Mouse (Mus musculus): ENCODE results near the gene Dlx3. TPM values are rescaled to one million over a fixed set of nuclear protein-coding genes. Genes with fewer than 3 reads are reported as not detected.

The Dlx3 gene
- polyA plus RNA-seq, 1 experiment = 31.8 TPM

GRCm38 (mm10) chr11:95086229-95086628 lies 33.7 kb upstream of the Dlx3 start:
- no peaks in the 10 kb centered on the region for H3K27me3 ChIP-seq (ENCODE audit: control insufficient read depth, insufficient read depth, insufficient read length)
- H3K4me3 ChIP-seq (ENCODE audit: insufficient read depth, poor library complexity, severe bottlenecking) = no peak overlapping the region
- H3K79me2 ChIP-seq (ENCODE audit: control insufficient read depth, insufficient read depth) = no peaks in the 10 kb centered on the region
- TF ChIP-seq CEBPB (IDR thresholded peaks at IDR 0.05; ENCODE audit: low read depth) (no peak), MAX (IDR thresholded peaks at IDR 0.05) (peak; percentile 55), USF1 (IDR thresholded peaks at IDR 0.05; ENCODE audit: low read depth) (no peak), FOSL1 (IDR thresholded peaks at IDR 0.05; ENCODE audit: insufficient read depth, low read length, poor library complexity, severe bottlenecking) (peak; percentile 39)
- no peaks in the 10 kb centered on the region for H3K36me3 ChIP-seq (ENCODE audit: control insufficient read depth, insufficient read depth)
- no peak overlapping the region for H3ac ChIP-seq (ENCODE audit: control insufficient read depth, insufficient read length, low read depth)
- no peaks in the 10 kb centered on the region for H3K79me3 ChIP-seq (ENCODE audit: low read depth)

GRCm38 (mm10) chr11:95087301-95088228 lies 32.4 kb upstream of the Dlx3 start:
- TF ChIP-seq USF1 (IDR thresholded peaks at IDR 0.05; ENCODE audit: low read depth) (no peak), MAX (IDR thresholded peaks at IDR 0.05) (no peak), MYOG (IDR thresholded peaks at IDR 0.05; ENCODE audit: control insufficient read depth, extremely low read depth, insufficient read length) (no peak), MYOD1 (IDR thresholded peaks at IDR 0.05; ENCODE audit: control insufficient read depth, insufficient read length, low read depth) (no peak), CEBPB (IDR thresholded peaks at IDR 0.05; ENCODE audit: low read depth) (no peak), FOSL1 (IDR thresholded peaks at IDR 0.05; ENCODE audit: insufficient read depth, low read length, poor library complexity, severe bottlenecking) (no peak), CTCF (IDR thresholded peaks at IDR 0.05; ENCODE audit: control insufficient read depth, insufficient read depth, insufficient read length) (no peak)
- no peak overlapping the region for H3ac ChIP-seq (ENCODE audit: control insufficient read depth, insufficient read length, low read depth)
- no peaks in the 10 kb centered on the region for H3K36me3 ChIP-seq (ENCODE audit: control insufficient read depth, insufficient read depth)

GRCm38 (mm10) chr11:95088286-95088685 lies 31.6 kb upstream of the Dlx3 start:
- Histone ChIP-seq H3ac (ENCODE audit: control insufficient read depth, insufficient read length, low read depth) (no peak overlapping the region), H3K27me3 (ENCODE audit: control insufficient read depth, insufficient read depth, insufficient read length) (no peaks in the 10 kb centered on the region), H3K79me2 (ENCODE audit: control insufficient read depth, insufficient read depth) (no peaks in the 10 kb centered on the region), H3K4me3 (ENCODE audit: insufficient read depth, poor library complexity, severe bottlenecking) (no peak overlapping the region), H3K36me3 (ENCODE audit: control insufficient read depth, insufficient read depth) (no peaks in the 10 kb centered on the region), H3K79me3 (ENCODE audit: low read depth) (no peaks in the 10 kb centered on the region)
- TF ChIP-seq MAX (IDR thresholded peaks at IDR 0.05) = no peak
- no peak for TF ChIP-seq MYOG (IDR thresholded peaks at IDR 0.05; ENCODE audit: control insufficient read depth, extremely low read depth, insufficient read length)
- TF ChIP-seq CTCF (IDR thresholded peaks at IDR 0.05; ENCODE audit: control insufficient read depth, insufficient read depth, insufficient read length) = no peak
- no peak for TF ChIP-seq CEBPB (IDR thresholded peaks at IDR 0.05; ENCODE audit: low read depth)
- TF ChIP-seq USF1 (IDR thresholded peaks at IDR 0.05; ENCODE audit: low read depth) = no peak
- TF ChIP-seq MYOD1 (IDR thresholded peaks at IDR 0.05; ENCODE audit: control insufficient read depth, insufficient read length, low read depth) = no peak
- no peak for TF ChIP-seq FOSL1 (IDR thresholded peaks at IDR 0.05; ENCODE audit: insufficient read depth, low read length, poor library complexity, severe bottlenecking)

More at GRCm38 (mm10) chr11:95087301-95088228, 32.4 kb upstream of the Dlx3 start:
- Histone ChIP-seq H3K79me2 (ENCODE audit: control insufficient read depth, insufficient read depth) (no peaks in the 10 kb centered on the region), H3K27me3 (ENCODE audit: control insufficient read depth, insufficient read depth, insufficient read length) (no peaks in the 10 kb centered on the region), H3K4me3 (ENCODE audit: insufficient read depth, poor library complexity, severe bottlenecking) (no peak overlapping the region), H3K79me3 (ENCODE audit: low read depth) (no peaks in the 10 kb centered on the region)

- no peaks in the 10 kb centered on the region for H3K79me2 ChIP-seq (ENCODE audit: control insufficient read depth, insufficient read depth)
- no peaks in the 10 kb centered on the region for H3K79me3 ChIP-seq (ENCODE audit: low read depth)
- H3K36me3 ChIP-seq (ENCODE audit: control insufficient read depth, insufficient read depth) = no peaks in the 10 kb centered on the region
- H3K4me3 ChIP-seq (ENCODE audit: insufficient read depth, poor library complexity, severe bottlenecking) = no peak overlapping the region
- no peaks in the 10 kb centered on the region for H3K27me3 ChIP-seq (ENCODE audit: control insufficient read depth, insufficient read depth, insufficient read length)
- TF ChIP-seq MAX (IDR thresholded peaks at IDR 0.05) = peak; percentile 54
- TF ChIP-seq CEBPB (IDR thresholded peaks at IDR 0.05; ENCODE audit: low read depth) = no peak
- TF ChIP-seq USF1 (IDR thresholded peaks at IDR 0.05; ENCODE audit: low read depth) = peak; percentile 94
- no peak overlapping the region for H3ac ChIP-seq (ENCODE audit: control insufficient read depth, insufficient read length, low read depth)
Observed at GRCm38 (mm10) chr11:95088857-95089779, 30.8 kb upstream of the Dlx3 start.

- Histone ChIP-seq H3K27me3 (ENCODE audit: control insufficient read depth, insufficient read depth, insufficient read length) (no peaks in the 10 kb centered on the region), H3K36me3 (ENCODE audit: control insufficient read depth, insufficient read depth) (no peaks in the 10 kb centered on the region), H3ac (ENCODE audit: control insufficient read depth, insufficient read length, low read depth) (no peak overlapping the region), H3K79me3 (ENCODE audit: low read depth) (no peaks in the 10 kb centered on the region), H3K4me3 (ENCODE audit: insufficient read depth, poor library complexity, severe bottlenecking) (no peak overlapping the region), H3K79me2 (ENCODE audit: control insufficient read depth, insufficient read depth) (no peaks in the 10 kb centered on the region)
- TF ChIP-seq MYOG (IDR thresholded peaks at IDR 0.05; ENCODE audit: control insufficient read depth, extremely low read depth, insufficient read length) (no peak), MYOD1 (IDR thresholded peaks at IDR 0.05; ENCODE audit: control insufficient read depth, insufficient read length, low read depth) (no peak)
Observed at GRCm38 (mm10) chr11:95093077-95093476, 26.8 kb upstream of the Dlx3 start.

Data from C2C12 (cell line).